Comparison of ENCODE assay signal across 8 mouse cellular contexts in the genomic region with DNA sequence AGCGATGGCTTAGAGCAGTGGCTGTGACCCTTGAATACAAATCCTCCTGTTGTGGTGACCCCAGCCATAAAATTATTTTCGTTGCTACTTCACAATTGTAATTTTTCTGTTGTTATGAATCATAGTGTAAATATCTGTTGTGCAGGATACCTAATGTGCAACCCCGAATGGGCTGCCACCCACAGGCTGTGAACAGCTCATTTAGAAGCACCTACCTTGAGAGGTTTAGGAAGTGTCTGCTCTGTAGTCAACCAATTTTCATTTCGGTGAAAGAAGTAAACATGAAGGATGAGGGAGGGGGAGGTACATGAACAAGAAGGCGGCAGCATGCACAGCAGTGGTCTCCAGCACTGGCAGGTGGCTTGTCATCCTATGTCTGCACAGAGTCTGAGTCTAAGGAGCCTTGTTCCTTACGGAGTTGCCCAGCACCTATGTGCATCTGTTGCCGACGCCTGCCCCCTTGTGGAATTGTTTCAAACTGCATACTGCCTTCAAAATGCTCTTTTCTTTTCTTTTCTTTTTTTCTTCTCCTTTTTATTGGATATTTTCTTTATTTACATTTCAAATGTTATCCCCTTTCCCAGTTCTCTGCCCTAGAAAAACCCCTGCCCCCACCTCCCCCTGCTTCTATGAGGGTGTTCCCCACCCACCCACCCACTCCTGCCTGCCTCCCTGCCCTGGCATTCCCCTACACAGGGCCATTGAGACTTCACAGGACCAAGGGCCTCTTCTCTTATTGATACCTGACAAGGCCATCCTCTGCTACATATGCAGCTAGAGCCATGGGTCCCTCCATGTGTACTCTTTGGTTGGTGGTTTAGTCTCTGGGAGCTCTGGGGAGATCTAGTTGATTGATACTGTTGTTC. TPM values are rescaled to one million over a fixed set of nuclear protein-coding genes. Genes with fewer than 3 reads are reported as not detected.
DNase-seq lines count a peak whose midpoint lies in the region; ATAC-seq lines count a peak whose summit lies in the region.

No protein-coding gene starts in this region.

- no peaks in the 10 kb centered on the region for H3K4me1 ChIP-seq in hindbrain, embryonic 11.5 days (replicated peaks; ENCODE audit: control insufficient read depth, insufficient read depth, low read length)
- H3K4me1 ChIP-seq in midbrain, embryonic 16.5 days (ENCODE audit: control insufficient read depth, insufficient read depth, low read length), result no peaks in the 10 kb centered on the region

- no peak overlapping the region for H3K9ac ChIP-seq in hindbrain, embryonic 11.5 days (ENCODE audit: low read depth, low read length)
- peak overlapping the region; percentile 23; the same call in 1 of the 2 replicates for H3K9ac ChIP-seq in midbrain, embryonic 16.5 days (ENCODE audit: low read depth, low read length)

- no peak overlapping the region for H3K4me3 ChIP-seq in hindbrain, embryonic 11.5 days (ENCODE audit: low read depth, low read length)
- H3K4me3 ChIP-seq in midbrain, embryonic 16.5 days (ENCODE audit: low read depth, low read length), result no peak overlapping the region

- no peaks in the 10 kb centered on the region for H3K27me3 ChIP-seq in hindbrain, embryonic 11.5 days (ENCODE audit: control insufficient read depth, insufficient read depth, low read length)
- H3K27me3 ChIP-seq in midbrain, embryonic 16.5 days (ENCODE audit: control insufficient read depth, insufficient read depth, low read depth, low read length), result no peaks in the 10 kb centered on the region

- no peaks in the 10 kb centered on the region for H3K36me3 ChIP-seq in hindbrain, embryonic 11.5 days (ENCODE audit: control insufficient read depth, insufficient read depth, low read length)
- H3K36me3 ChIP-seq in midbrain, embryonic 16.5 days (ENCODE audit: control insufficient read depth, insufficient read depth, low read length), result no peaks in the 10 kb centered on the region

- peak; percentile 63 for DNase-seq in kidney, adult 18-20 months
- no peak for DNase-seq in kidney, adult 11 months
- DNase-seq in adipocyte (ENCODE audit: low spot score), result peak; percentile 72
- DNase-seq in embryo, embryonic 11.5 days (ENCODE audit: low read depth, low spot score), result peak; percentile 55
- DNase-seq in hindbrain, embryonic 11.5 days (ENCODE audit: low spot score), result peak; percentile 79
- DNase-seq in left cerebral cortex, postnatal 36 days (ENCODE audit: low spot score in 2 of 2), result peak; percentile 44 to 62
- DNase-seq in telencephalon, adult 2 months (ENCODE audit: low read depth, low spot score), result peak; percentile 26

- intact Hi-C loops in left cerebral cortex, postnatal 36 days (cut with DNase I), result no loop called here

- no peak overlapping the region for H3K27ac ChIP-seq in hindbrain, embryonic 11.5 days (ENCODE audit: low read depth, low read length)
- no peak overlapping the region for H3K27ac ChIP-seq in midbrain, embryonic 16.5 days (ENCODE audit: low read length)

- 38% methylated on average over 8 of the region's 8 CpGs for WGBS in hindbrain, embryonic 11.5 days
- 37% methylated on average over 8 of the region's 8 CpGs for WGBS in midbrain, embryonic 16.5 days

- H3K4me2 ChIP-seq in hindbrain, embryonic 11.5 days (replicated peaks; ENCODE audit: low read depth, low read length), result no peak overlapping the region
- no peak overlapping the region for H3K4me2 ChIP-seq in midbrain, embryonic 16.5 days (ENCODE audit: low read length)

- H3K9me3 ChIP-seq in hindbrain, embryonic 11.5 days (ENCODE audit: control insufficient read depth, low read length), result no peaks in the 10 kb centered on the region
- H3K9me3 ChIP-seq in midbrain, embryonic 16.5 days (replicated peaks; ENCODE audit: control insufficient read depth, low read length, poor library complexity, severe bottlenecking), result no peaks in the 10 kb centered on the region

- peak; percentile 78 for ATAC-seq in hindbrain, embryonic 11.5 days (ENCODE audit: low FRiP score)
- peak; percentile 94 for ATAC-seq in midbrain, embryonic 16.5 days

RNA-seq across cellular contexts. Expression of a gene that starts 25.8 kb away (rescaled TPM):
- polyA plus RNA-seq in hindbrain, embryonic 11.5 days (2014; fragmentation: Nextera tagmentation; extraction: Ambion mirVana), result 108 and 109 TPM in 2 replicates
- 100 to 1,000 TPM; 111 to 158 TPM for total RNA-seq in left cerebral cortex, postnatal 36 days (2021)
- 112 and 127 TPM in 2 replicates for polyA plus RNA-seq in midbrain, embryonic 16.5 days (2015; fragmentation: Nextera tagmentation; extraction: Ambion mirVana)

RNA-seq across cellular contexts. Expression of a gene that starts 29.3 kb away (rescaled TPM):
- not detected in 2 replicates for polyA plus RNA-seq in hindbrain, embryonic 11.5 days (2014; fragmentation: Nextera tagmentation; extraction: Ambion mirVana)
- total RNA-seq in left cerebral cortex, postnatal 36 days (2021), result 1 to 10 TPM in 1 of 2 experiments, under 1 TPM in 1; 0.91 to 1.2 TPM
- 0.33 TPM in 1 of 2 replicates, not detected in the other for polyA plus RNA-seq in midbrain, embryonic 16.5 days (2015; fragmentation: Nextera tagmentation; extraction: Ambion mirVana)
